Mouse (Mus musculus): ENCODE data around the gene Hikeshi. TPM values are rescaled to one million over a fixed set of nuclear protein-coding genes. Genes with fewer than 3 reads are reported as not detected.

The Hikeshi gene
- polyA plus RNA-seq, 1 experiment = 65.4 TPM

GRCm38 (mm10) chr7:89913432-89914158 is 27.4 kb downstream of the Hikeshi start:
- no peak for DNase-seq (ENCODE audit: low spot score)

DNA sequence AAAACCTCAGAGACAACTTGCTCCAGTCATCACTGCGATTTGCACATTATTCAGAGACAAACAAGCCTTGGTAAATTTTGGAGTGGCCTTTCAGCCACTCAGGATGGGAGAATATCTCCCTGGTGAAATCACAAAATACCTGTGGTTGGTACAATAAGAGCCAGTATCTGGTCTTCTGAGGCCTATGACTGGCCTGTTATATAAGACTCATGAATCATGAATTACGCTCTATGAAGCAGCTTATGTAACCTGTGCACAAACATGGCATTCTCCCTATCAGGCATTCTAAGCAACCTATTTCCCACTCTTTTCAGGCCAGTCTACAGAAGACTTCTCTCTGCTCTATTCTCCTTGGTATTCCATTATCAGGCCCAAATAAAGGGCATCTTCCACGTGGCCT is 28.6 kb downstream of the Hikeshi start:
- no peak for DNase-seq (ENCODE audit: low spot score)

GRCm38 (mm10) chr7:89909711-89910110 is 31.3 kb downstream of the Hikeshi start:
- DNase-seq (ENCODE audit: low spot score) = no peak

- DNase-seq (ENCODE audit: low spot score) = no peak
Measured at GRCm38 (mm10) chr7:89908899-89909621, 31.9 kb downstream of the Hikeshi start.

DNA sequence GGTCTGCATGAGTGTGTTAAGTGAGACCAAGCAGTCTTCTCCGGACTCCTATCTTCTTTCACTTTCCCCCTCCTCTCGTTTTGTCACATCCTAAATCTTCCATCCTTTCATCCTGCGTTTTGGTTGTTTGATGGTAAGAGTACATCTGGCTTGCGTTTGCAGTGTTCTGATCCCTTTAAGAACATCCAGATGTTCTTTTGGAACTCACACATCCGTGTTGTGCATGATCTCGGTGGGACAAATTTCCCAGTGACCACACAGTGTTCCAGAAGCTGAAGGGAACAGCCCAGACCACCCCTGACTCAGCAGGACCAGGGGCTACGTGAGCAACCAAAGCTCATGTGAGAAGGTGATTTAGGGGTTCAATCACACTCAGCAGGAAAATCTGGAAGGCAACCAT is 32.6 kb downstream of the Hikeshi start:
- no peak for DNase-seq (ENCODE audit: low spot score)

DNA sequence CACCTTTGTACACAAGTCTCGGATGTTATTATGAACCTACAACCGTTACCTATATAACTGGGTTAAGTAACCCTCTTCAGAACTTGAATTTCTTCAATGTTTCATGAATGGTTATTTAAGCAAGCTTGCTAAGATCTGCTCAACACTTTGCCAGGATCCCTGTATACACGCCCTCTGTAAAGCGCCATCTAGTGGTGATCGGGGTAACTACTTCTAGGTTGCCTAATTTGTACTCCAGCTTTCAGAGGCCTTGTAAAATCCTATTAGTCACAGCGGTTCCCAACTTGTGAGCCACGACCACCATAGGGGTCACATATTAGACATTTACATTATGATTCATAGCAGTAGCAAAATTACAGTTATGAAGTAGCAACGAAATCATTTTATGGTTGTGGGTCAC is 33.1 kb downstream of the Hikeshi start:
- DNase-seq (ENCODE audit: low spot score) = no peak

DNA sequence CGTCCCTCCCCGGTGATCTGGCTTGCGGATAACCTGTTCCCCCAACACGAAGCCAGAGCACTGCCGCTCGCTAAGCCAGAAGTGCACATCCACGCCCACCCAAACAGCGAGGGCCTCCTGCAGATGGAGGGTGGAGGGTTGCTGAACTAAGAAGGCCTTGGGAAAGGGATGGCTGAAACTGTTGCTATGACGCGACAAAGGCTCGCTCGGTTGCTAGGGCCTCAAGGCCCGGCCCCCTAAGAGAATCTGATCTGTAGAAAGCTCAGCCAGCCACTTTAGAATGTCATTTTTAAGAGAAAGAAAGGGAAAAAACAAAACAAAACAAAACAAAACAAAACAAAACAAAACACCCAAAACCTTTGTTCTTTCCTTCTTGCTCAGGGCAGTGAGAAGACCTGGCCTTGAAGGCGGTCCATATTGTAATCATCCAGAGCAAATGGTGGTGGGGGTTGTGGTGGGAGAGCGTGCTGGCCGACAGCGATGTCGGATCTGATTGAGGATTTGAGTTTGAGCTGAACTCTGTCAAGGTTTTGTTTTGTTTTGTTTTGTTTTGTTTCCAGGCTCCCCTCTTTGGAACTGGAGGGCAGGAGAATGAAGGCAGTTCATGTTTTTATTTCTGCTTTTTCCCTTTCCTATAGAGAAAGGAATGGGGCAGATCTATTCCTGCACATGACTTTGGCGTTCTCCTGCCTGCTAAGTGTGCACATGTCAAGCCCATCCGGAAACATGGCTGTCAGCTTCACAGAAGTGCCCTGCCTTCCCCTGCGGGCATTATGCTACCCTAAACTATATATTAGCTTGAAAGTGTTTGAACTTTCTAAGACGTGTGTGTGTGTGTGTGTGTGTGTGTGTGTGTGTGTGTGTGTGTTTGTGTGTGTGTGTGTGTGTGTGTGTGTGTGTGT is 37.3 kb downstream of the Hikeshi start, which contains the start of gene Ccdc81:
Ccdc81 (minus strand) TSS at position 188 of the 902 bp plus-strand sequence.
- no peak for DNase-seq (ENCODE audit: low spot score)

GRCm38 (mm10) chr7:89903007-89903406 is 38.0 kb downstream of the Hikeshi start:
- DNase-seq (ENCODE audit: low spot score) = no peak

- no peak for DNase-seq (ENCODE audit: low spot score)
Measured at GRCm38 (mm10) chr7:89891856-89892255, 49.1 kb downstream of the Hikeshi start.

- DNase-seq (ENCODE audit: low spot score) = no peak
Measured at GRCm38 (mm10) chr7:89891412-89891811, 49.6 kb downstream of the Hikeshi start.

DNA sequence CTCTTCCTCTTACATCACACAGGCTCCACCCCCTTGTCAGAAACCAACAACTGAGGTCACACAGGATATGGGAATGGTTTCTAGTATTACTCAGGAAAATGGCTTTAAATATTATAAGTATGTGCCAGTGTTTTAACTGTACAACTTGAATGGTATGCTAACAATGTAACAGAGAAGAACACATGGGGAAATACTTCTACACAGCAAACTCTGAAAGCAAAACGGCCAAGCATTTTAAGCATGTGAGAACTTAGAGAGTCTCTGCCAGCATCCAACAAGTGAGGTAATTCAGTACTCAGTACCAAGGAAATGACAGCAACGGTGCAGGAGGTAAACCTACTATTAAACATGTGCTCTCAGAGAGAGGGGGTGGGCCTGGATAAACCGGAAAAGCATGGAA is 56.5 kb downstream of the Hikeshi start:
- no peak for DNase-seq (ENCODE audit: low spot score)

GRCm38 (mm10) chr7:89879686-89880085 is 61.3 kb downstream of the Hikeshi start:
- DNase-seq (ENCODE audit: low spot score) = no peak

Other genes starting within 250 kb of the Hikeshi start
- 0.04 and 0.12 TPM in 2 replicates for gene Ccdc81, start 37.6 kb downstream of the Hikeshi start, polyA plus RNA-seq (2012; rRNA removed)
- gene Eed, start 39.8 kb upstream of the Hikeshi start, polyA plus RNA-seq (2012; rRNA removed) = 44.6 and 52.5 TPM in 2 replicates
- gene Picalm, start 189.0 kb upstream of the Hikeshi start, polyA plus RNA-seq (2012; rRNA removed) = 148 and 156 TPM in 2 replicates